Mouse (Mus musculus) liver, postnatal 0 days (tissue): Measurements from ENCODE around the gene Sass6.

ENCODE experiments used
- CTCF ChIP-seq: sonication (generic); IDR thresholded peaks from 2 replicates; pipeline ENCODE4 v1.5.1; 2016; ENCODE audit warnings: antibody characterized with exemption, low read depth
- EP300 ChIP-seq: IDR thresholded peaks from 2 replicates; pipeline ENCODE4 v1.6.1; 2016; ENCODE audit warnings: antibody characterized with exemption, low read depth, mild to moderate bottlenecking

GRCm38 (mm10) chr3:116638572-116638971, 43.8 kb downstream of the Sass6 start:
- TF ChIP-seq CTCF (no peak), EP300 (no peak)
